Mouse (Mus musculus): ENCODE measurements around the gene Atp2b4.

The Atp2b4 gene

GRCm38 (mm10) chr1:133710895-133711294 is 89.9 kb downstream of the Atp2b4 start:
- in situ Hi-C loops (cut with MboI; ENCODE audit: unreplicated experiment in 2 of 2), result loop anchor here (10.0 kb wide), 5 partner anchors 334 to 546 kb away; partner anchors contain the start of gene Plekha6 (in 1 of the 2)

- in situ Hi-C loops (cut with MboI; ENCODE audit: unreplicated experiment in 2 of 2), result loop anchor here in 1 of 2 experiments (10.0 kb wide), 1 partner anchor 574 kb away; the partner anchor contains the start of gene Ppp1r15b
Observed at GRCm38 (mm10) chr1:133709292-133709691, 91.5 kb downstream of the Atp2b4 start.

GRCm38 (mm10) chr1:133701824-133702223 is 99.0 kb downstream of the Atp2b4 start:
- in situ Hi-C loops (cut with MboI; ENCODE audit: unreplicated experiment in 2 of 2), result loop anchor here (5.0 to 10.0 kb wide), 2 partner anchors 40 to 567 kb away; partner anchors contain the start of genes Gm38394 (in 1 of the 2), Ppp1r15b (in 1 of the 2) and Zbed6 (in 1 of the 2)

- in situ Hi-C loops (cut with MboI; ENCODE audit: unreplicated experiment in 2 of 2), result loop anchor here in 1 of 2 experiments (5.0 to 10.0 kb wide), 3 partner anchors 41 to 683 kb away; no protein-coding TSS in a partner anchor
Observed at GRCm38 (mm10) chr1:133697935-133698620, 102.8 kb downstream of the Atp2b4 start.

- in situ Hi-C loops (cut with MboI; ENCODE audit: unreplicated experiment in 2 of 2), result loop anchor here in 1 of 2 experiments (5.0 to 10.0 kb wide), 3 partner anchors 39 to 681 kb away; no protein-coding TSS in a partner anchor
Observed at GRCm38 (mm10) chr1:133695901-133696300, 104.9 kb downstream of the Atp2b4 start.

- in situ Hi-C loops (cut with MboI; ENCODE audit: unreplicated experiment in 2 of 2), result loop anchor here in 1 of 2 experiments (5.0 to 10.0 kb wide), 3 partner anchors 38 to 680 kb away; no protein-coding TSS in a partner anchor
Observed at GRCm38 (mm10) chr1:133694876-133695275, 106.0 kb downstream of the Atp2b4 start.

GRCm38 (mm10) chr1:133694301-133694700 is 106.5 kb downstream of the Atp2b4 start:
- in situ Hi-C loops (cut with MboI; ENCODE audit: unreplicated experiment in 2 of 2), result loop anchor here in 1 of 2 experiments (10.0 kb wide), 2 partner anchors 370 to 680 kb away; no protein-coding TSS in a partner anchor

- in situ Hi-C loops (cut with MboI; ENCODE audit: unreplicated experiment in 2 of 2), result loop anchor here in 1 of 2 experiments (10.0 kb wide), 2 partner anchors 371 to 679 kb away; no protein-coding TSS in a partner anchor
Observed at GRCm38 (mm10) chr1:133693536-133694114, 107.2 kb downstream of the Atp2b4 start.

- in situ Hi-C loops (cut with MboI; ENCODE audit: unreplicated experiment in 2 of 2), result loop anchor here in 1 of 2 experiments (10.0 kb wide), 2 partner anchors 373 to 677 kb away; no protein-coding TSS in a partner anchor
Observed at GRCm38 (mm10) chr1:133692195-133692594, 108.6 kb downstream of the Atp2b4 start.

- in situ Hi-C loops (cut with MboI; ENCODE audit: unreplicated experiment in 2 of 2), result loop anchor here in 1 of 2 experiments (10.0 kb wide), 2 partner anchors 374 to 676 kb away; no protein-coding TSS in a partner anchor
Observed at GRCm38 (mm10) chr1:133691046-133691445, 109.8 kb downstream of the Atp2b4 start.

GRCm38 (mm10) chr1:133689897-133690296 is 110.9 kb downstream of the Atp2b4 start, which contains the start of gene Lax1:
Lax1 (minus strand) TSS chr1:133690108.
- in situ Hi-C loops (cut with MboI; ENCODE audit: unreplicated experiment in 2 of 2), result loop anchor here in 1 of 2 experiments (10.0 kb wide), 2 partner anchors 375 to 675 kb away; no protein-coding TSS in a partner anchor

GRCm38 (mm10) chr1:133688301-133688700 is 112.5 kb downstream of the Atp2b4 start:
- in situ Hi-C loops (cut with MboI; ENCODE audit: unreplicated experiment in 2 of 2), result no loop called here

- in situ Hi-C loops (cut with MboI; ENCODE audit: unreplicated experiment in 2 of 2), result no loop called here
Observed at GRCm38 (mm10) chr1:133685749-133686519, 114.9 kb downstream of the Atp2b4 start.

- in situ Hi-C loops (cut with MboI; ENCODE audit: unreplicated experiment in 2 of 2), result loop anchor here in 1 of 2 experiments (25.0 kb wide), 1 partner anchor 1660 kb away; the partner anchor contains the start of gene Elk4
Observed at GRCm38 (mm10) chr1:133671801-133672200, 129.0 kb downstream of the Atp2b4 start.

GRCm38 (mm10) chr1:133671266-133671665 is 129.6 kb downstream of the Atp2b4 start:
- in situ Hi-C loops (cut with MboI; ENCODE audit: unreplicated experiment in 2 of 2), result loop anchor here in 1 of 2 experiments (25.0 kb wide), 1 partner anchor 1659 kb away; the partner anchor contains the start of gene Elk4

- in situ Hi-C loops (cut with MboI; ENCODE audit: unreplicated experiment in 2 of 2), result loop anchor here in 1 of 2 experiments (25.0 kb wide), 1 partner anchor 1658 kb away; the partner anchor contains the start of gene Elk4
Observed at GRCm38 (mm10) chr1:133670776-133671175, 130.1 kb downstream of the Atp2b4 start.

GRCm38 (mm10) chr1:133670190-133670589 is 130.7 kb downstream of the Atp2b4 start:
- in situ Hi-C loops (cut with MboI; ENCODE audit: unreplicated experiment in 2 of 2), result loop anchor here in 1 of 2 experiments (25.0 kb wide), 1 partner anchor 1658 kb away; the partner anchor contains the start of gene Elk4

- in situ Hi-C loops (cut with MboI; ENCODE audit: unreplicated experiment in 2 of 2), result loop anchor here in 1 of 2 experiments (25.0 kb wide), 1 partner anchor 1656 kb away; the partner anchor contains the start of gene Elk4
Observed at GRCm38 (mm10) chr1:133668618-133669017, 132.2 kb downstream of the Atp2b4 start.

GRCm38 (mm10) chr1:133667721-133668120 is 133.1 kb downstream of the Atp2b4 start:
- in situ Hi-C loops (cut with MboI; ENCODE audit: unreplicated experiment in 2 of 2), result loop anchor here in 1 of 2 experiments (25.0 kb wide), 1 partner anchor 1655 kb away; the partner anchor contains the start of gene Elk4

Data from v-Abl transformed pro-B cells (cell line).